Mouse (Mus musculus) thymus, postnatal 0 days (tissue): ENCODE measurements around the gene Rnf208. TPM values are rescaled to one million over a fixed set of nuclear protein-coding genes. Genes with fewer than 3 reads are reported as not detected.

Source experiments
- DNase-seq: peaks from one replicate; pipeline ENCODE4 v3.0.0-alpha.2; 2015; ENCODE audit warnings: low spot score
- polyA plus RNA-seq: library from polyadenylated mRNA; unstranded; fragments of >200 nt; fragmentation: Nextera tagmentation; extraction: Ambion mirVana; gene quantifications from 2 replicates; pipeline ENCODE4 v1.2.1, GENCODE M21; 2015

Rnf208 gene
- 0.80 and 1.2 TPM in 2 replicates for polyA plus RNA-seq

- peak; percentile 31 for DNase-seq
These were observed at the start of gene Rnf208, which contains the start of gene Cysrt1 for GRCm38 (mm10) chr2:25242101-25242506. Rnf208 (plus strand) TSS chr2:25242255. Cysrt1 (minus strand) TSS chr2:25242452.

- DNase-seq: peak; percentile 90
These were observed 48.7 kb upstream of the Rnf208 start for GRCm38 (mm10) chr2:25193330-25193770.

- no peak for DNase-seq
These were observed 48.0 kb upstream of the Rnf208 start for GRCm38 (mm10) chr2:25194006-25194405.

- peak; percentile 58 for DNase-seq
These were observed 47.4 kb upstream of the Rnf208 start for GRCm38 (mm10) chr2:25194486-25195171.

GRCm38 (mm10) chr2:25195211-25196156 is 46.6 kb upstream of the Rnf208 start:
- peak; percentile 68 for DNase-seq

GRCm38 (mm10) chr2:25196172-25196954 is 45.7 kb upstream of the Rnf208 start, which contains the start of gene Tor4a:
Tor4a (minus strand) TSS chr2:25196886.
- DNase-seq: peak; percentile 89

- DNase-seq: no peak
These were observed 44.9 kb upstream of the Rnf208 start for GRCm38 (mm10) chr2:25197191-25197590.

GRCm38 (mm10) chr2:25197946-25198345 is 44.1 kb upstream of the Rnf208 start:
- no peak for DNase-seq

GRCm38 (mm10) chr2:25200631-25201030 is 41.4 kb upstream of the Rnf208 start:
- DNase-seq: no peak

GRCm38 (mm10) chr2:25203631-25204214 is 38.3 kb upstream of the Rnf208 start:
- DNase-seq: no peak

GRCm38 (mm10) chr2:25207593-25207992 is 34.5 kb upstream of the Rnf208 start:
- no peak for DNase-seq

- DNase-seq: no peak
These were observed 31.4 kb upstream of the Rnf208 start for GRCm38 (mm10) chr2:25210686-25211085.

GRCm38 (mm10) chr2:25211121-25211670 is 30.9 kb upstream of the Rnf208 start, which contains the start of gene Nelfb:
Nelfb (minus strand) TSS chr2:25211489.
- DNase-seq: peak; percentile 88

- no peak for DNase-seq
These were observed 28.7 kb upstream of the Rnf208 start for GRCm38 (mm10) chr2:25213266-25213865.

- no peak for DNase-seq
These were observed 27.6 kb upstream of the Rnf208 start, which contains the start of gene Stpg3 for GRCm38 (mm10) chr2:25214444-25214843. Stpg3 (minus strand) TSS chr2:25214637.

- no peak for DNase-seq
These were observed 24.4 kb upstream of the Rnf208 start for GRCm38 (mm10) chr2:25217666-25218065.

GRCm38 (mm10) chr2:25218445-25218844 is 23.6 kb upstream of the Rnf208 start, which contains the start of gene Fam166a:
Fam166a (plus strand) TSS chr2:25218745.
- DNase-seq: no peak

- no peak for DNase-seq
These were observed 20.7 kb upstream of the Rnf208 start for GRCm38 (mm10) chr2:25221331-25221772.

GRCm38 (mm10) chr2:25223681-25224491 is 18.2 kb upstream of the Rnf208 start:
- peak; percentile 81 for DNase-seq
